Mouse (Mus musculus) intestine, embryonic 16.5 days (tissue): ENCODE results near the gene Ddb2. TPM values are rescaled to one million over a fixed set of nuclear protein-coding genes. Genes with fewer than 3 reads are reported as not detected.
A peak's percentile ranks its signal among the peaks of the same experiment; 100 is the strongest.

Experiments
- ATAC-seq: fragments of 200-750 bp; cut with Nextera tagmentation; 2 replicates; pipeline ENCODE4 v1.8.0; 2017; ENCODE audit warnings: moderate TSS enrichment, moderate library complexity
- H3K27ac ChIP-seq: fragments of 300-500 bp; sonication (generic); 2 replicates; pipeline ENCODE4 v1.5.1; 2014; ENCODE audit warnings: mild to moderate bottlenecking, low read length
- H3K27me3 ChIP-seq: fragments of 300-500 bp; sonication (generic); replicated peaks from 2 replicates; pipeline ENCODE4 v1.6.1; 2014; ENCODE audit warnings: low read length, control low read depth, mixed read lengths; ENCODE audit not compliant: control insufficient read depth, insufficient read depth
- H3K36me3 ChIP-seq: fragments of 300-500 bp; sonication (generic); 2 replicates; pipeline ENCODE4 v1.6.1; 2014; ENCODE audit warnings: low read length, control low read depth; ENCODE audit not compliant: control insufficient read depth, insufficient read depth
- H3K4me1 ChIP-seq: fragments of 300-500 bp; sonication (generic); 2 replicates; pipeline ENCODE4 v1.6.1; 2014; ENCODE audit warnings: low read length, control low read depth, mixed read lengths; ENCODE audit not compliant: control insufficient read depth, insufficient read depth
- H3K4me2 ChIP-seq: fragments of 300-500 bp; sonication (generic); 2 replicates; pipeline ENCODE4 v1.6.1; 2014; ENCODE audit warnings: low read depth, low read length, control low read depth
- H3K4me3 ChIP-seq: fragments of 300-500 bp; sonication (generic); 2 replicates; pipeline ENCODE4 v1.5.1; 2014; ENCODE audit warnings: mild to moderate bottlenecking, low read length
- H3K9ac ChIP-seq: fragments of 300-500 bp; sonication (generic); 2 replicates; pipeline ENCODE4 v1.6.1; 2014; ENCODE audit warnings: low read depth, low read length
- H3K9me3 ChIP-seq: fragments of 300-500 bp; sonication (generic); 2 replicates; pipeline ENCODE4 v1.6.1; 2016; ENCODE audit warnings: low read length, control low read depth; ENCODE audit not compliant: control insufficient read depth
- WGBS: fragments of 180-500 bp; shearing (Covaris S2); extraction: QIAGEN DNeasy Blood & Tissue Kit; methylation state at CpG from one replicate; pipeline ENCODE4 v1.1.7; 2014; 5-methylcytosine and 5-hydroxymethylcytosine counted together
- polyA plus RNA-seq: library from polyadenylated mRNA; unstranded; fragments of >200 nt; fragmentation: Nextera tagmentation; extraction: Ambion mirVana; gene quantifications from 2 replicates; pipeline ENCODE4 v1.2.1, GENCODE M21; 2015

The Ddb2 gene
- polyA plus RNA-seq, 1 experiment from 2014 or later: 15.2 TPM

GRCm38 (mm10) chr2:91182016-91182404, 54.8 kb downstream of the Ddb2 start:
- Histone ChIP-seq H3K27ac (no peak overlapping the region), H3K4me2 (peak overlapping the region; percentile 83), H3K4me1 (peaks cover 4% of the 10 kb centered on the region), H3K4me3 (peak overlapping the region; percentile 93), H3K9me3 (no peaks in the 10 kb centered on the region), H3K36me3 (peaks cover 4% of the 10 kb centered on the region; the same call in 1 of the 2 replicates), H3K27me3 (no peaks in the 10 kb centered on the region), H3K9ac (peak overlapping the region; percentile 78)
- WGBS: 9% methylated on average over 8 of the region's 8 CpGs
- ATAC-seq: no peak

GRCm38 (mm10) chr2:91180706-91181105, 56.1 kb downstream of the Ddb2 start:
- Histone ChIP-seq H3K27ac (no peak overlapping the region), H3K4me2 (no peak overlapping the region), H3K36me3 (peaks cover 8% of the 10 kb centered on the region; the same call in 1 of the 2 replicates), H3K4me3 (no peak overlapping the region), H3K27me3 (no peaks in the 10 kb centered on the region), H3K9ac (no peak overlapping the region), H3K4me1 (peaks cover 4% of the 10 kb centered on the region), H3K9me3 (no peaks in the 10 kb centered on the region)
- no peak for ATAC-seq
- WGBS: 59% methylated on average over 5 of the region's 5 CpGs

GRCm38 (mm10) chr2:91179825-91180224, 57.0 kb downstream of the Ddb2 start:
- Histone ChIP-seq H3K4me3 (no peak overlapping the region), H3K4me1 (peaks cover 4% of the 10 kb centered on the region), H3K27ac (no peak overlapping the region), H3K4me2 (no peak overlapping the region), H3K27me3 (no peaks in the 10 kb centered on the region), H3K36me3 (peaks cover 8% of the 10 kb centered on the region; the same call in 1 of the 2 replicates), H3K9me3 (no peaks in the 10 kb centered on the region), H3K9ac (no peak overlapping the region)
- ATAC-seq: no peak
- 38% methylated on average over 4 of the region's 4 CpGs for WGBS

- no peak for ATAC-seq
- H3K9ac ChIP-seq: no peak overlapping the region
- WGBS: 62% methylated on average over 6 of the region's 6 CpGs
- H3K4me1 ChIP-seq: no peaks in the 10 kb centered on the region
- H3K4me3 ChIP-seq: no peak overlapping the region
- no peak overlapping the region for H3K27ac ChIP-seq
- peaks cover 8% of the 10 kb centered on the region; the same call in 1 of the 2 replicates for H3K36me3 ChIP-seq
- no peaks in the 10 kb centered on the region for H3K9me3 ChIP-seq
- no peaks in the 10 kb centered on the region for H3K27me3 ChIP-seq
- no peak overlapping the region for H3K4me2 ChIP-seq
Observed at GRCm38 (mm10) chr2:91176234-91176633, 60.5 kb downstream of the Ddb2 start.

- Histone ChIP-seq H3K27me3 (no peaks in the 10 kb centered on the region), H3K27ac (no peak overlapping the region), H3K9me3 (no peaks in the 10 kb centered on the region), H3K4me2 (no peak overlapping the region), H3K4me1 (no peaks in the 10 kb centered on the region), H3K36me3 (peaks cover 8% of the 10 kb centered on the region; the same call in 1 of the 2 replicates), H3K4me3 (no peak overlapping the region), H3K9ac (no peak overlapping the region)
- no peak for ATAC-seq
- 93% methylated on average over 4 of the region's 4 CpGs for WGBS
Observed at GRCm38 (mm10) chr2:91175490-91175889, 61.3 kb downstream of the Ddb2 start.

- Histone ChIP-seq H3K9me3 (no peaks in the 10 kb centered on the region), H3K27me3 (no peaks in the 10 kb centered on the region), H3K4me3 (no peak overlapping the region), H3K4me1 (no peaks in the 10 kb centered on the region), H3K9ac (no peak overlapping the region), H3K27ac (no peak overlapping the region), H3K4me2 (no peak overlapping the region), H3K36me3 (peaks cover 8% of the 10 kb centered on the region; the same call in 1 of the 2 replicates)
- 87% methylated on average over 25 of the region's 25 CpGs for WGBS
- no peak for ATAC-seq
Observed at GRCm38 (mm10) chr2:91169587-91170322, 67.0 kb downstream of the Ddb2 start.

GRCm38 (mm10) chr2:91167629-91168028, 69.2 kb downstream of the Ddb2 start:
- H3K27ac ChIP-seq: no peak overlapping the region
- H3K9ac ChIP-seq: no peak overlapping the region
- H3K9me3 ChIP-seq: no peaks in the 10 kb centered on the region
- no peak overlapping the region for H3K4me2 ChIP-seq
- no peaks in the 10 kb centered on the region for H3K4me1 ChIP-seq
- 63% methylated on average over 4 of the region's 4 CpGs for WGBS
- no peak overlapping the region for H3K4me3 ChIP-seq
- no peaks in the 10 kb centered on the region for H3K27me3 ChIP-seq
- no peak for ATAC-seq
- peaks cover 12% of the 10 kb centered on the region for H3K36me3 ChIP-seq

GRCm38 (mm10) chr2:91164991-91165390, 71.8 kb downstream of the Ddb2 start:
- Histone ChIP-seq H3K9me3 (no peaks in the 10 kb centered on the region), H3K9ac (no peak overlapping the region), H3K4me3 (no peak overlapping the region), H3K4me1 (no peaks in the 10 kb centered on the region), H3K27me3 (no peaks in the 10 kb centered on the region), H3K4me2 (no peak overlapping the region), H3K27ac (no peak overlapping the region), H3K36me3 (peaks cover 12% of the 10 kb centered on the region)
- WGBS: 89% methylated on average over 6 of the region's 6 CpGs
- ATAC-seq: no peak

GRCm38 (mm10) chr2:91163532-91163931, 73.2 kb downstream of the Ddb2 start:
- no peak overlapping the region for H3K4me2 ChIP-seq
- H3K9me3 ChIP-seq: no peaks in the 10 kb centered on the region
- H3K27ac ChIP-seq: no peak overlapping the region
- 71% methylated on average over 5 of the region's 5 CpGs for WGBS
- H3K9ac ChIP-seq: no peak overlapping the region
- H3K36me3 ChIP-seq: peaks cover 12% of the 10 kb centered on the region
- ATAC-seq: no peak
- no peaks in the 10 kb centered on the region for H3K27me3 ChIP-seq
- H3K4me3 ChIP-seq: no peak overlapping the region
- H3K4me1 ChIP-seq: no peaks in the 10 kb centered on the region

GRCm38 (mm10) chr2:91162952-91163351, 73.8 kb downstream of the Ddb2 start:
- no peaks in the 10 kb centered on the region for H3K27me3 ChIP-seq
- peaks cover 12% of the 10 kb centered on the region for H3K36me3 ChIP-seq
- H3K9me3 ChIP-seq: no peaks in the 10 kb centered on the region
- no peak for ATAC-seq
- no peak overlapping the region for H3K9ac ChIP-seq
- no peak overlapping the region for H3K4me2 ChIP-seq
- WGBS: 81% methylated on average over 4 of the region's 4 CpGs
- H3K4me1 ChIP-seq: no peaks in the 10 kb centered on the region
- H3K4me3 ChIP-seq: no peak overlapping the region
- H3K27ac ChIP-seq: no peak overlapping the region
